Comparison of ENCODE assay signal across 9 mouse cellular contexts in genomic region chr1:36308966-36309475, GRCm38 (mm10). TPM values are rescaled to one million over a fixed set of nuclear protein-coding genes. Genes with fewer than 3 reads are reported as not detected.
DNase-seq lines count a peak whose midpoint lies in the region; ATAC-seq and TF ChIP-seq lines count a peak whose summit lies in the region.
"Had no signal": no experiment of that assay in that cellular context is flagged by ENCODE, and none has a peak within 500 bp of the region (broad histone marks: within the 10 kb centered on the region; RNA-seq: fewer than 3 reads in every experiment).

No protein-coding gene starts in this region.

- ATAC-seq in lung, embryonic 14.5 days (ENCODE audit: insufficient read depth), result no peak
- no peak for ATAC-seq in hindbrain, embryonic 11.5 days (ENCODE audit: low FRiP score)
- ATAC-seq in midbrain, postnatal 0 days (ENCODE audit: low FRiP score), result no peak

- H3K27ac ChIP-seq in lung, embryonic 14.5 days (ENCODE audit: low read depth), result no peak overlapping the region
- no peak overlapping the region for H3K27ac ChIP-seq in hindbrain, embryonic 11.5 days (ENCODE audit: low read depth, low read length)
- H3K27ac ChIP-seq in midbrain, postnatal 0 days (ENCODE audit: low read depth, low read length), result no peak overlapping the region

- peak overlapping the region; percentile 93 for H3K4me2 ChIP-seq in lung, embryonic 14.5 days
- H3K4me2 ChIP-seq in hindbrain, embryonic 11.5 days (replicated peaks; ENCODE audit: low read depth, low read length), result peak overlapping the region; percentile 95; the same call in 1 of the 2 replicates
- H3K4me2 ChIP-seq in midbrain, postnatal 0 days (ENCODE audit: low read depth, low read length, poor library complexity, severe bottlenecking), result peak overlapping the region; percentile 87

- peaks cover 3% of the 10 kb centered on the region; the same call in 1 of the 2 replicates for H3K27me3 ChIP-seq in lung, embryonic 14.5 days (ENCODE audit: insufficient read depth, low read length)
- peaks cover 7% of the 10 kb centered on the region for H3K27me3 ChIP-seq in hindbrain, embryonic 11.5 days (ENCODE audit: control insufficient read depth, insufficient read depth, low read length)
- H3K27me3 ChIP-seq in midbrain, postnatal 0 days (ENCODE audit: insufficient read depth, low read length), result 0 out of 2 replicates have a peak, but pooled peaks cover 4% of the 10 kb centered on the region

- no peaks in the 10 kb centered on the region for H3K36me3 ChIP-seq in lung, embryonic 14.5 days (ENCODE audit: insufficient read depth)
- H3K36me3 ChIP-seq in hindbrain, embryonic 11.5 days (ENCODE audit: control insufficient read depth, insufficient read depth, low read length), result no peaks in the 10 kb centered on the region
- no peaks in the 10 kb centered on the region for H3K36me3 ChIP-seq in midbrain, postnatal 0 days (ENCODE audit: insufficient read depth, low read length)

- WGBS in lung, embryonic 14.5 days, result 60% methylated on average over 9 of the region's 9 CpGs
- 62% methylated on average over 9 of the region's 9 CpGs for WGBS in hindbrain, embryonic 11.5 days
- 73% methylated on average over 9 of the region's 9 CpGs for WGBS in midbrain, postnatal 0 days

- 0 out of 2 replicates have a peak, but pooled peaks cover 9% of the 10 kb centered on the region for H3K4me1 ChIP-seq in lung, embryonic 14.5 days (ENCODE audit: insufficient read depth)
- peaks cover 4% of the 10 kb centered on the region for H3K4me1 ChIP-seq in hindbrain, embryonic 11.5 days (replicated peaks; ENCODE audit: control insufficient read depth, insufficient read depth, low read length)
- no peaks in the 10 kb centered on the region for H3K4me1 ChIP-seq in midbrain, postnatal 0 days (ENCODE audit: insufficient read depth, low read length)

- H3K4me3 ChIP-seq in lung, embryonic 14.5 days (ENCODE audit: low read depth, low read length), result peak overlapping the region; percentile 2; the same call in 1 of the 2 replicates
- H3K4me3 ChIP-seq in hindbrain, embryonic 11.5 days (ENCODE audit: low read depth, low read length), result peak overlapping the region; percentile 61; the same call in 1 of the 2 replicates
- H3K4me3 ChIP-seq in midbrain, postnatal 0 days (ENCODE audit: low read depth, low read length), result no peak overlapping the region

- DNase-seq in adrenal gland, postnatal 14 days, result peak; percentile 3
- no peak for DNase-seq in adrenal gland, postnatal 36 days
- DNase-seq in lung, embryonic 14.5 days, result no peak
- DNase-seq in lung, postnatal 36 days, result no peak
- DNase-seq in hindbrain, embryonic 11.5 days (ENCODE audit: low spot score), result no peak
- no peak for DNase-seq in midbrain, postnatal 0 days (ENCODE audit: low spot score)
- DNase-seq in urinary bladder, adult 2 months (ENCODE audit: low spot score), result no peak
- no peak for DNase-seq in layer of hippocampus, adult 9-10 months (ENCODE audit: low spot score)
- DNase-seq: kidney, postnatal 14 days had no signal

- H3K9me3 ChIP-seq in lung, embryonic 14.5 days (ENCODE audit: low read depth, low read length), result no peaks in the 10 kb centered on the region
- no peaks in the 10 kb centered on the region for H3K9me3 ChIP-seq in hindbrain, embryonic 11.5 days (ENCODE audit: control insufficient read depth, low read length)
- no peaks in the 10 kb centered on the region for H3K9me3 ChIP-seq in midbrain, postnatal 0 days (ENCODE audit: low read length)

- no peak for TF ChIP-seq CTCF in lung, embryonic 14.5 days (IDR thresholded peaks at IDR 0.05; ENCODE audit: low read depth)
- no peak for TF ChIP-seq CTCF in midbrain, postnatal 0 days (IDR thresholded peaks at IDR 0.05)

- no peak overlapping the region for H3K9ac ChIP-seq in lung, embryonic 14.5 days
- no peak overlapping the region for H3K9ac ChIP-seq in hindbrain, embryonic 11.5 days (ENCODE audit: low read depth, low read length)
- H3K9ac ChIP-seq in midbrain, postnatal 0 days (replicated peaks; ENCODE audit: low read length, poor library complexity, severe bottlenecking), result no peak overlapping the region

RNA-seq across cellular contexts. Expression of gene Arid5a, which starts 1.5 kb away (rescaled TPM):
- 6.0 and 10.6 TPM in 2 replicates for total RNA-seq in adrenal gland, postnatal 14 days (2021)
- total RNA-seq in adrenal gland, postnatal 36 days (2021), result 1 to 10 TPM; 4.2 to 6.9 TPM
- polyA plus RNA-seq in lung, embryonic 14.5 days (2014; fragmentation: Nextera tagmentation; extraction: Ambion mirVana), result 5.4 and 6.6 TPM in 2 replicates
- polyA plus RNA-seq in hindbrain, embryonic 11.5 days (2014; fragmentation: Nextera tagmentation; extraction: Ambion mirVana), result 1.9 and 2.7 TPM in 2 replicates
- total RNA-seq in midbrain, postnatal 0 days (2014; rRNA removed), result 3.9 and 5.4 TPM in 2 replicates
- 3.1 and 3.4 TPM in 2 replicates for polyA plus RNA-seq in midbrain, postnatal 0 days (2015; fragmentation: Nextera tagmentation; extraction: Ambion mirVana)
- 7.4 and 8.1 TPM in 2 replicates for polyA plus RNA-seq in urinary bladder, adult 2 months (2012; rRNA removed)

RNA-seq across cellular contexts. Expression of gene Neurl3, which starts 34.5 kb away (rescaled TPM):
- total RNA-seq in adrenal gland, postnatal 14 days (2021), result 4.0 and 5.8 TPM in 2 replicates
- total RNA-seq in adrenal gland, postnatal 36 days (2021), result 1 to 10 TPM; 6.1 to 6.8 TPM
- 2.6 and 4.5 TPM in 2 replicates for polyA plus RNA-seq in lung, embryonic 14.5 days (2014; fragmentation: Nextera tagmentation; extraction: Ambion mirVana)
- 0.32 and 1.3 TPM in 2 replicates for polyA plus RNA-seq in hindbrain, embryonic 11.5 days (2014; fragmentation: Nextera tagmentation; extraction: Ambion mirVana)
- total RNA-seq in midbrain, postnatal 0 days (2014; rRNA removed), result 0.66 and 1.0 TPM in 2 replicates
- polyA plus RNA-seq in midbrain, postnatal 0 days (2015; fragmentation: Nextera tagmentation; extraction: Ambion mirVana), result 2.3 and 2.4 TPM in 2 replicates
- 10.2 and 12.5 TPM in 2 replicates for polyA plus RNA-seq in urinary bladder, adult 2 months (2012; rRNA removed)

RNA-seq across cellular contexts. Expression of gene Kansl3, which starts 60.0 kb away (rescaled TPM):
- 86.5 and 103 TPM in 2 replicates for total RNA-seq in adrenal gland, postnatal 14 days (2021)
- 100 to 1,000 TPM; 105 to 113 TPM for total RNA-seq in adrenal gland, postnatal 36 days (2021)
- 41.4 and 46.3 TPM in 2 replicates for polyA plus RNA-seq in lung, embryonic 14.5 days (2014; fragmentation: Nextera tagmentation; extraction: Ambion mirVana)
- 30.5 and 31.0 TPM in 2 replicates for polyA plus RNA-seq in hindbrain, embryonic 11.5 days (2014; fragmentation: Nextera tagmentation; extraction: Ambion mirVana)
- 62.3 and 67.5 TPM in 2 replicates for total RNA-seq in midbrain, postnatal 0 days (2014; rRNA removed)
- polyA plus RNA-seq in midbrain, postnatal 0 days (2015; fragmentation: Nextera tagmentation; extraction: Ambion mirVana), result 31.4 and 35.6 TPM in 2 replicates
- polyA plus RNA-seq in urinary bladder, adult 2 months (2012; rRNA removed), result 47.3 and 48.4 TPM in 2 replicates
